Mouse (Mus musculus) left cerebral cortex, postnatal 10 days (tissue): ENCODE data around the gene Itsn1. TPM values are rescaled to one million over a fixed set of nuclear protein-coding genes. Genes with fewer than 3 reads are reported as not detected.

ENCODE experiments used
- DNase-seq, 2 experiments: peaks; one replicate each; pipeline ENCODE4 v3.0.0; 2021 to 2022; ENCODE audit warnings: low spot score in 2 of 2, mixed read lengths in 1 of 2; ENCODE audit errors: extremely low spot score in 1 of 2
- intact Hi-C: fragments of 180-260 bp; cut with DNase I; formaldehyde crosslinking; loops from one replicate; pipeline ENCODE4 v1.15.1; 2025
- total RNA-seq, 2 experiments: library from RNA; stranded (reverse); gene quantifications; 2 replicates each; pipeline ENCODE4 v1.2.3; 2021

Itsn1 gene
- total RNA-seq, 2 experiments from 2014 or later, result 132 to 137 TPM

DNA sequence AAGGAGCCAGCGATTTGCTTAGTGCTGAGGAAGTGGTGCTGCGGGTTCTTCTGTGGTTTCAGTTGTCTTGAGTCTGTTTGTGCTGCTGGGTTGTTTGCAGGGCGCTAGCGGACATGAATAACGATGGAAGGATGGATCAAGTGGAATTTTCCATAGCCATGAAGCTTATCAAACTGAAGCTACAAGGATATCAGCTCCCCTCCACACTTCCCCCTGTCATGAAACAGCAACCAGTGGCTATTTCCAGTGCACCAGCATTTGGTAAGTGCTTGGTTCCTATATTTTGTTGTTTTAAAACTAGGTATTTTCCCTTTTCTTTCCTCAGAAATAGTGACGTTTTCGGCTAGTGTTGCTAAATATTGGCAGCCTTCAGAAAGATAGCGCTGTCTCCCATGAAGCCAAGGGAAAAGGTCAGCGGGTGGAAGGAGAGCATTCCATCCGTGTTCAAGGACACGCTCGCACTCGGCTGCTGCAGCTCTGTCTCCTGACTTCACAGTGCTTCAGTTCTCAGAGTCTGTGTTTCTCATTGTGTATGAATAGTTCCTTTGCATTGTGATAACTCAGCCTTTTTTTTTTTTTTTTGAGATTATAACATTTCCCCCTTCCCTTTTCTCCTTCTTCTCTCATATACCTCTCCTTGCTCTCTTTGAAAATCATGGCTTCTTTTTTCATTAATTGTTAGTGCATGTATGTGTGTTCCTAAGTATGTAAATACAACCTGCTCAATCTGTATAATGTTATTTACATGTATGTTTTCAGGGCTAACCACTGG, 64.6 kb downstream of the Itsn1 start:
- no peak for DNase-seq
- intact Hi-C loops, result no loop called here

DNA sequence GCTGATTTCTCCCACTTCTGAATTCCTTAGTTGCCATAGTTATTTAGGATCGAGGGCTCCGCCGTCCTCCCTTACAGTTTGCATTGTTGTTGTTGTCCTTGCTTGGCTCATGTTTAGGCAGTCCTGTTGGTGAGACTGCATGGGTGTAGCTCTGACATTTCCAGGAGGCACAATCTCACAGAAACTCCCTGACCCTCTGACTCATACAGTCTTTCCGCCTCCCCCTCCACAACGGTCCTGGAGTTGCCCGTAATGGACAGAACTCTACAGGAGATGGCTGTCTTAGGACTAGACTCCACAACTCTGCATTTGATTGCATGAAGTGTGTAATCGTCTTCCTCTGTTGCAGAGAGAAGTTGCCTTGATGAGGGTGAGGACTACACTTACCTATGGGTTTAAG, 65.2 kb downstream of the Itsn1 start:
- intact Hi-C loops, result no loop called here
- DNase-seq, result no peak

DNA sequence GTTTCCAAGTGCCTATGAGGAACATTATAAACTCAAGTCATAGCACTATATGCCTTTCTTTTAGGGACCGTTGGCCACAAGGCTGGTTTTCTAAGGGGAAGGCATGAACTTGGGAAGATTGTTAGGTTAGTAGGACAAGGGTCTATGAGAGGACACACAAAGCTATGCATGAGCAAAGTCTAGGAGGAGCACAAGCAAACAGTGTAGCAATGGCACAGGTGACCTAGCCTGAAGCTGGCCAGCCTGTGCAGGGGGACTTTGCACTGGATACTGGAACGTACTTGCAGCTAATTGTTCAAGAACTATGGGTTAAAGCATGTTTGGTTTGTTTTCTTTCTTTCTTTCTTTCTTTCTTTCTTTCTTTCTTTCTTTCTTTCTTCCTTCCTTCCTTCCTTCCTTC, 66.0 kb downstream of the Itsn1 start:
- intact Hi-C loops, result no loop called here
- DNase-seq, result no peak

DNA sequence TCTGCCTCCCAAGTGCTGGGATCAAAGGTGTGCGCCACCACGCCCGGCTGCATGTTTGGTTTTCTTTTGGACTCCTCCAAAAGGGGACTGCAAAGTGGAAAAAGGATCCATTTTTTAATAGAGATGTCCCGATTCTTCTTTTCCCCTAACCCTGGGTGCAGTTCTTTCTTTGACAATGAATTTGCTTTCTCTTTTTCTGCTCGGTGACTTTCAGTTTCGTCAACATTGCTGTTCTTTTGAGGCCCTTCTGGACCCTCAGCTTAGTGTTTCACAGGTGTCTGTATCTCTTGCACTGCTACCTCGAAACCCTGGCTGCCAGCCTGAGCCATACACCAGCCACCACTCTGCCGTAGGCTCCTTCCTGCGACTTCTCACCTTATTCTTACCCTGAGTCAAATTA, 66.5 kb downstream of the Itsn1 start:
- no peak for DNase-seq
- intact Hi-C loops, result no loop called here

DNA sequence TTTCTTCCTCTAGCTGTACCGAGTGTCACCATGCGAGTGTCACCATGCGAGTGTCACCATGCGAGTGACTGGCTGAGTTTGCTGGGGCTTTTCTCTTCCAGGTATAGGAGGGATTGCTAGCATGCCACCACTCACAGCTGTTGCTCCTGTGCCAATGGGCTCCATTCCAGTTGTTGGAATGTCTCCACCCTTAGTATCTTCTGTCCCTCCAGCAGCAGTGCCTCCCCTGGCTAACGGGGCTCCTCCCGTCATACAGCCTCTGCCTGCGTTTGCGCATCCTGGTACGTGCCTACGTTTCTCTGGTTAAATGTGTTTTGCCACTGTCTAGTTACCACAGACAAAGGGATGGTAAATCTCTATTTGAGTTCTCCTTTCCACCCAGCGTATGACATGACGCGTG, 72.3 kb downstream of the Itsn1 start:
- intact Hi-C loops, result loop anchor here (5.0 kb wide), 1 partner anchor 69 kb away; no protein-coding TSS in a partner anchor
- no peak for DNase-seq

DNA sequence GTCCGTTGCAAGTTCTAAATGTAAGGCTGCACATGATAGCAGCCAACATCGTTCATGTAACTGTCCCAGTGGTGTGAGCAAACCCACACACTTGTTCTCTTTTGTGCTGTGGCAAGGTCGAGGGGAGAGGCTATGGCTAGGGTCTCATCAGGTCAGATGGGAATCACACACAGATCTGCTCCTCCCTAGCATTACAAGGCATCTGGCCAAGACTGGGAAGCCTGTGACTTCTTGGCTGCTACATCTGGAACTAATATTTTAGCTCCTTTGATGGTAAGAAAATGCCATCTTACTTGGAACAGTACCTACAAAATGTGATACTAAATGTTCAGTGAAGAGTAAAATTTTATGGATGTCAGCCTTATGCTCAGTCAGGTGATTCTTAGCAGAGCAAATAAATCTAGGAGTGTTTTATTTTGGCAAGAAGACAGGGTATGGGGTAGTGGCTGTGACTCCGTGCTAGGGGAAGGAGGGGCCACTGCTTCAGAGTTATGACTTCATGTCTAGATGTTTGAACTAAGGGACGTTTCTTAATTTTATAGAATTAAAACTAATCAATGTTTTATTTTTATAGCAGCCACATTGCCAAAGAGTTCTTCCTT, 73.5 kb downstream of the Itsn1 start:
- intact Hi-C loops, result loop anchor here (5.0 kb wide), 1 partner anchor 70 kb away; no protein-coding TSS in a partner anchor
- no peak for DNase-seq

DNA sequence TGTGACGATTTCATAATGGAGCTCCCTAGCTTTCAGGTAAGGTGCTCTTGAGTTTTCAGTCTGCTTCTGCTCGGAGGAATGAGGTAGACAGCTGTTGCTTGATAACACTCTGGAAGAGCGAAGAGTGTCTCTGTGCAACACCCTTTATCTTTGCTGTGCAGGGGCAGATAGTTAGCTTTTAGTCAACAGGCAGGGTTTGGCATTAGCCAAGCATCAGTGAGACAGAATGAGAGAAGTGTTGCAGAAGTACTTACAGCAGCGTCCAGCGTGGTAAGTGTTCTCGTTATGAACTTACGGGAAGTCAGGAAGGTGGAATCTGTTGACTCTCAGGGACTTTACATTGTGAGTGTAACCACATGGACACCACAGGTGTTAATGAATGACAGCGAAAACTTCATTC, 75.3 kb downstream of the Itsn1 start:
- intact Hi-C loops, result loop anchor here (5.0 kb wide), 1 partner anchor 72 kb away; no protein-coding TSS in a partner anchor
- no peak for DNase-seq

DNA sequence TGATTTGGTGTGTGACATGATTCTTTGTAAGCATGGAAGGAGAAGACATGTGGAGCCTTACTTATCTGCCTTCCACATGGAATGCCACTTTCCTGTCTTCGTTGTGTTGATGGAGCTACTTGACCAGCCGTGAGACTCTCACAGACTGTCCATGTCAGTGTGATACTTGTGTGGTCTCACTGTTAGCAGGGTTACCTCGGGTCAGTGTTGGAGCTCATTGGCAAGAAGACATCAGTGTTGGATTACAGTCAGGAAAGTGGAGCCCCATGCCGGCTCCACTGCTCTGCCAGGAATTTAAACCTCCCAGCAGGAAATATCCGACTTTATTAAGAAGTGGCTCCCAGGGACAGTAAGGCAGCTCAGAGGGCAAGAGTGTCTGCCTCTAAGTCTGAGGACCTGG, 75.8 kb downstream of the Itsn1 start:
- DNase-seq, result no peak
- intact Hi-C loops, result loop anchor here (5.0 kb wide), 1 partner anchor 73 kb away; no protein-coding TSS in a partner anchor

DNA sequence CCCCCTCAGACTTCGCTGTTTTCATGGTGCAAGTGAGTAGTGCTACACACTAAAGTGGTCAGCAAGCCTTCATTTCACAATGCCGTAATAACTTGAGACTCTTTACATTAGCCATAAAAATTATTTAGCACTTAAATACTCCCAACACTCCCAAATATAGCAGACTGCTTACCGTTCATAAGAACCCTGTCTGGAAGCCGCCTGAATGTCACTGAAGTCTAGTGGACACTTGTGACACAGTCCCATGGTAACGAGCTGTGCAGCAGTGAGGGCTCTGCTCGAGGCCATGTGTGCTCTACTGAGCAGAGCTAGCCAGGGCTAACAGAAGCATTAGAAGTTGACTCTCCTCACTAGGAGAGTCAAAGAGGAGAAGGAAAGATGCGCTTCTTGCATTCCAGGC, 81.2 kb downstream of the Itsn1 start:
- intact Hi-C loops, result no loop called here
- DNase-seq, result no peak

DNA sequence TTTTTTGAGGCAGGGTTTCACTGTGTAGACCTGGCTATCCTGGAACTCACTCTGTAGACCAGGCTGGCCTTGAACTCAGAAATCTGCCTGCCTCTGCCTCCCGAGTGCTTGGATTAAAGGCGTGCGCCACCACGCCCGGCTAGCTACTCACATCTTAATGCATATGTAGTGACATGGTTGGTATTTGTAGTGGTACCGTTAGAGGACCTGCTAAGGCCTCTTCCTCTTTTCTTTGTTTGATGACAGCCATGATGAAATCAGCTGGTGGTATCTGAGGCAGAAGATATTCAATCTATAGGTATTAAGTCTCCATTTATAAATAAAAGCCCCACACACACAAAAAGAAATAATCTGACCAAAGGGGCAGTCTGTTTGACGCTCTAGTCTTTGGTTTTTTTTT, 82.3 kb downstream of the Itsn1 start:
- intact Hi-C loops, result no loop called here
- no peak for DNase-seq

DNA sequence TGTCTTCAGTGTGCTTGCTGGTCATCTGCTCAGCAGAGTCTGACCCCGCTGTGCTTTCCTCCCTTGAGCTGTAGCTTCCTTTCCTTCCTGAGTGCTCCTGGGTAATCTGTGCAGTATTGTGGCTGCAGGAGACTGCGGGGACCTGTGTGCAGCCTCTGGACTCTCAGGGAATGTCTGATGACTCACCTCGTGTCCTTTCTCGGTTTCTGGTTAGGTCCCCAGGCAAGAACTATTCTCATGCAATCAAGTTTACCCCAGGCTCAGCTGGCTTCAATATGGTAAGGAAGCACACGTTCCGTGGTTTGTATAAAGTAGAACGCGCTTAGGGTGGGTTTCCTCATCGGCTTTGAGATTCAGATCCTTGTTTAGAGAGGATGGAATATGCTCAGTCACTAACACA, 82.8 kb downstream of the Itsn1 start:
- intact Hi-C loops, result no loop called here

DNA sequence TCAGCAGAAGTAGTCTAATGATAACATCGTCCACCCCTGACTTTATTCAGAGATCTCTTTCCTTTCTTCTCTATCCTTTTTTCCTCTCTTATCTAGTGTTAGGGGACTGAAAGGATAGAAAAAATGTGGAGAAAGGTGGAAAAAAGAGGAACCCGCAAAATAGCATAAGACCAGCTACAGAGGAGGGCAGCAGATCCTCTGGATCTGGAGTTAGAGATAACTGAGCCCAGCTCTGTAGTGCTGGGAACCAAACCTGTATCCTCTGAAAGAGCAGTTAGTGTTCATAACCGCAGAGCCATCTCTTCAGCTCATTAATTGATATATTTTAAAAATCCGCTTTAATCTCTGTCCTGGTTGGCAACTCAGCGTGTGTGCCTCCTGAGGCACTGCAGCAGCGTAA, 84.5 kb downstream of the Itsn1 start:
- DNase-seq, result no peak
- intact Hi-C loops, result no loop called here

More for the DNA sequence above, 82.8 kb downstream of the Itsn1 start:
- DNase-seq, result no peak

DNA sequence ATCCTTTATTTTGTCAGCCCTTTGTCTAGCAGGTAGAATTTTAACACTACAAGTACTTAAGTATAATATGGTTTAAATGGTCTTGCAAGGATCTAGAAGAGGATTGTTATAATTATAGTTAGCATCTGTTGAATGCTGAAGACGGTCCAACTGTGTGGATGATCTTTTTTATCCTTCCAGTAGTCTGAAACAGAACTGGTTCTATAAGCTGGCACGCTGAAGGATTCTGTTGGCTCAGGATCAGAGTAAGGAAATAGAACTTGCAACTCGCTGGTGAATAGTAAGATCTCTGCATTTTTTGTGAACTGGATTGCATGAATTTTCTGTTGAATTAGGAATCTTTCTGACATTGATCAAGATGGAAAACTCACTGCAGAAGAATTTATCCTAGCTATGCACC, 86.0 kb downstream of the Itsn1 start:
- intact Hi-C loops, result no loop called here
- peak in 1 of 2 experiments; percentile 72 for DNase-seq

DNA sequence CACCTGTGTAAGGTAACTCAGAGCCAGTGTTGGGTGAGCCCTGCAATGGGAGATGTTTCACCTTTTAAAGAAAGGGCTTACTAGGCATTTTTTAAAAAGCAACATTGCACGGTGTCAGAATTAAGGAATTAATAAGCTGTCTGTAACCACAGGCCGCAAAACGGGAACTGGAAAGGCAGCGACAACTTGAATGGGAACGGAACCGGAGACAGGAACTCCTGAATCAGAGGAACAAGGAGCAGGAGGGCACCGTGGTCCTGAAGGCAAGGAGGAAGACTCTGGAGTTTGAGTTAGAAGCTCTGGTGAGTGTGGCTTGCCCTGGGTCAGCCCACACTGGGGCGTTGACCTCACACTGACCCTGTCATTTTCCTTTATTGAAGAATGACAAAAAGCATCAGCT, 91.2 kb downstream of the Itsn1 start:
- intact Hi-C loops, result no loop called here
- no peak for DNase-seq

DNA sequence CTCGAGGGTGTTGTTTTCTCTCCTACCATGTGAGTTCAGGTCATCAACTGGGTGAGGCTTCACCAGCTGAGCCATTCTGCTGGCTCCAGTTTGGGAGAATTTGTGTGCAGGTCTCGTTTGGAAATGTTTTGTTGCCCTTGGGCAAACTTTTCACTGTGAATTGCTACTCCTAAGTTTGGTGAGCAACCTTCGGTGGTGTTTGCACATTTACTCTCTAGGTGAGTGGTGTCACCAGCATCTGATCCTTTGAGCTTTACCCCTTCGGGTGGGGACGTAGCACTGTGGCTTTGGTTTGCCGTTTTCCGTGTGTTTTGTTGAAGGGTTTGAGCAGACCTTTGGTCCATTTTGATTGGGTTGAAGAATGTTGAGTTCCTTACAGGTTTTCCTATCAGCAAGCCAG, 93.2 kb downstream of the Itsn1 start:
- DNase-seq, result no peak
- intact Hi-C loops, result no loop called here

DNA sequence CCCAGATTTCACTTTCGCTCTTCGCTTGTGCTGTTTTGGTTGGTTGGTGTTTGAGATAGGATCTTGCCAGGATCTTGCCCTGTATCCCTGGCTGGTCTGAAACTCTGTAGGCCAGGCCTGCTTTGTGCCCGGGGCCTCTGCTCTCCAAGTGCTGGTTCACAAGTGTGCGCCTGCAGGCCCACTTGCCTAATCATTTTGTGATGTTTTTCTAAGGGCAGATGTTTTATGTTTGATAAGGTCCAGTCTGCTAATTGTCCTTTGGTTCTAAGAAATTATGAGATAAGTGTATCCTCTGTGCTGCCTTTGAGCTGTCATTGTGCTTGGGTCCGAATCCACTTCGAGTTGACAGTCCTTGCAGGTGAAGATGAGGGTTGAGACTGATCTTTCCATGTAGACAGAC, 93.7 kb downstream of the Itsn1 start:
- intact Hi-C loops, result no loop called here
- no peak for DNase-seq

DNA sequence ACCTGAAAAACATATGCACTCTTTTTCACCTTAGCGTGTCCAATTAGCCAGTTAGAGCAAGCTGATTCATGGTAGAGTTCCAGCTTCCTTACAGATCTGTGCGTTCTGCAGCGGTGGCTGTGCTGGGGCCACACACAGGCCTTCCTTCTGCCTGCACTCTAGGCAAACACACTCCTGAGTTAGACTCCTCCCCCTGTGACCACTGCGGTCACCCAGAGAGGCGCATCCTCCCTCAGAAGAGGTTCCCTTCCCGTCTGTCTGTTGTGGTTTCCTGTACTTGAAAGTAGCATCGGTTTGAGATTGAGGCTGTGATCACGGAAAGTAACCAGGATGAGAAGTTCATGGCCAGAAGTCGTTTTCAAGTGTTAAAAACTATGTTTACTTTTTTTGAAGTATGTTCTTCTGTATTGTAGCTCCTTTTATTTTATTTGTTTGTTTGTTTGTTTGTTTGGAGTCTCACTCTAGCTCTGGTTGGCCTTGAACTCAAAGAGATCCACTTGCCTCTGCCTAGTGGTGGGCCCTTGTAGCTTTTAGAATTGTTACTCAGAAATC, 96.8 kb downstream of the Itsn1 start:
- intact Hi-C loops, result no loop called here
- no peak for DNase-seq

DNA sequence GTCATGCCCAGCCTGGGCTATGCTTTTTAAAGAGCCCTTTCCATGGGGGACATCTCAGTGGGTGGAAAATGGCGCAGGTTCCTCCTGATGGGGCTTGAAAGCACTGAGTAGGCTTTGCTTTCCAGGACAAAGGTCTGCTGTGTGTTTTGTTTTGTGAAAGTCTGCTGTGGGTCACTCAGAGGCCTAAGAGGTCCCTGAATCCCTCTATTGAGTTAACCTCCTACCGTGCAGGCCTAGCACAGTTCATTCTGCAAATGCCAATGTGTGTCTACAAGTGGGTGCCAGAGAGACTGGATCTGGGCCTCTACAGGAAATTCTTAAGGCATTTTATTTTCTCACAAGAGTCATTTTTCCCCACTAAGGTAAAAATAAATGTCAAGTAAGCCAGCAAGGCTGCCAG, 97.8 kb downstream of the Itsn1 start:
- intact Hi-C loops, result no loop called here
- DNase-seq, result no peak

DNA sequence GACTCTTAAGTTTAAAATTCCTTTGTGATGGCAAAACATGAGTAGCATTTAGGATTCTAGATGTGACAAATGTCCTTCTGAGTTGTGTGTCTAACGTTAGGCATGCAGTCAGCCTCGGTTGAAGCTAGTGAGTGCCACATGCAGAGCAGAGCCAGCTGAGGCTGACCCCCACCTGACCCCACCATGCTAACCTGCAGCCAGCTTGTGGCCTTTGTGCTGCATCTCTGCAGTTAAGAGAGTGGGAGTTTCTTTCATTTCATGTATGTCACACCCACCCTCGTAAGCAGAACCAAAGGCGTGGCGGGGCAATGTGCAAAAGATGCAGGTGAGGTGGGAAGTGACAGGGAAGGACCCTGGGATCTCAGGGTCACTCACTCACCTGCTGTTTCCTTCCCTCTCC, 98.4 kb downstream of the Itsn1 start:
- intact Hi-C loops, result no loop called here

DNA sequence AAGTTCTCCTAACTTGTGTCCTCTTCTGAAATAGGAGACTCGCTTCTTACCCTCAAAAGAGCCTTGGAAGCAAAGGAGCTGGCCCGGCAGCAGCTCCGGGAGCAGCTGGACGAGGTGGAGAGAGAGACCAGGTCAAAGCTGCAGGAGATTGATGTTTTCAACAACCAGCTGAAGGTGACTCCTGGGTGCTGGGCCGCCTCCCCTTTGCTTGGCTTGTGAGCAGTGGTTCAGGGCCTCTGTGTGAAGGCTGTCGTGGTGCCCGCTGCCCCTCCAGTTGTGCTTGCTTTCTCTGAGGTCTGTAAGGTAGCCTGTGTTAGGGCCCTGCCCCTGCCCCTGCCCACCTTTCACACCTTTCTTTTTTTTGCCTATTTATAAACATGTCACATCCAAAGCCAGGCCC, 99.1 kb downstream of the Itsn1 start:
- intact Hi-C loops, result no loop called here
- no peak for DNase-seq

More for the DNA sequence above, 98.4 kb downstream of the Itsn1 start:
- DNase-seq, result no peak
